Mouse (Mus musculus) c-Kit-negative CD71-positive TER-119-positive erythroid progenitor cells, embryonic 14.5 days (primary cell): ENCODE data around the gene Slit3.

Source experiments
- DNase-seq: peaks from one replicate; pipeline ENCODE4 v3.0.0-alpha.2; 2013; ENCODE audit warnings: low read depth, low spot score

The Slit3 gene

DNA sequence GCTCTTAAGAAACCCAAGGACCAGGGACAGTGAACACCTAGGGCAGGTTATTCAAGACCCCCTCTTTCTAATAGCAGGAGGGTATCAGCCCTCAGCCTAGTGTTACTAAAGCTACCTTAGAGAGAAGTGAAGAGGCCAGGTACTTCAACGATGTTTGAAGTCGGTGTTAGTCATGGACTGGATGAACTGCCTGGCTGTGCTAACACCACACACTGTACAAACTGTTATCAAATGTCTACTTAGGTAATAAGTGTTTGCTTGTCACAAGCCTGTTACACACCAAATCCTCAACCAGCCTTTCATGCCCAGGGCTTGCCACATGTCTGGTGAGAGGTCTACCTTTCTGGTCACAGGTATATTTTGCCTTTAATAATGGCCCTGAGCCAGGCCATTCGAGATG lies 153.0 kb downstream of the Slit3 start:
- no peak for DNase-seq

DNA sequence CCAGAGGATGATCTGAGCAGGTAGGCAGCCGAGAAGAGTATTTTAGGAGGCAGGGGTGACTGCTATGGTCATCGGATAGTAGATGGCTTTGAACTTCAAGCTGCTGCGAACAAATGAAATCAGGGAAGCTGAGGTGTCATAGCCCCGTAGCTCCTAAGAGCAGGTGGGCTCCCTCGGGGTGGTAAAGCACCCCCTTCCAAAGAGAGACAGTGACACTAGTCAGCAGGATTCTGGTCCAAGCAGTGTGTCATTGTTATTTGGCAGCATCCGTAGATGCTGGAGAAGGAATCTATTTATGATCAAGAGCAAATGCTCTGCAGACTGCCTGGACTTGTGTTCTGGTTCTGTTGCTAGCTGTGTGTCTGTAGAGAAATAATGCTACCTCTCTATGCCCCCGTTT lies 154.3 kb downstream of the Slit3 start:
- no peak for DNase-seq

DNA sequence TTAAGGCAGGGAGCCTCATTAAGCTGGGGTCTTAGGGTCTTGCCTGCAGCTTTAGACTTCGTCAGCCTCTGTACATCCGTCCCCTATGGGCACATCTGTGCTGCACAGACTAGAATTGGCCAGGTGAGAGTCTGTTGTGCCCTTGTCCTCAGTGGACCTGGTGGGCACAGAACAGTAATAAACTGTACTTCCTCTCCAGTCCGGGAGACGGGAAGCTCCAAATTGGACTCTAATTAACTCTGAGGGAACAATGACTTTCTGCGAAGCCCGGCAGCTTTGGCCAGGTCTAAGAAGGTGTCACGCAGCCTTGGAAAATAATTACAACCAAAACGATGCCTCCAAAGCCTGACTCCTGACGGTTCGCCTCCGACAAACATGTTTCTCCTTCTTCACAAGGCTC lies 155.0 kb downstream of the Slit3 start:
- DNase-seq: no peak

DNA sequence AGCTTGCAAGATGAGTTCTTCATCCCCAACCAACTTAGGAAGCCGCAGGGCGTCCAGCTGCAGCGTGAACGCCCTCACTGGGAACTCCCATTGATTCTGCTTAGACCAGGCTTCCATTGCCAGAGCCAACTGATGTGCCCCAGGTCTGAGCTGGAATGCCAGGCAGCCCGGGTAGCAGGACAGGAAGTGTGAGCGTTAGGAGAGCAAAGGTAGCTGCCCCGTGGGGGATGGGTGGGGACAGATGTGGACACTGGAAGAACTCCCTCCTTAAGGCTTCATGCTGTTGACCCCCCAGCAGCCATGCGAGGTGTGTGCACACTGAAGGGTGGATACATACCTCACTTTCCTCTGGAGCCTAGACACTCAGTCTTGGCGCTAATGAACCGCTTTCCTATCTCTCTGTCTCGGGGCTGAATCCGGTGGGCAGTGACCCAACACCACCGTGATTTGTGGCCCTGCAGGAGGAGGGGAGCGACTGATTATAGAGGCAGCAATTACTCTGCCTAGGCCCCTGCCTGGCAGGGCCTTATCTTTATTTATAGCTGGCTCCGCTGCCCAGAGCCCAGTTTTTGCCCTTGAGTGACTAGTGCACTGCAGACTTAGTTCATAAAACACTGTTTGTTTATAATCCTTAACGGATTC lies 157.2 kb downstream of the Slit3 start:
- no peak for DNase-seq

DNA sequence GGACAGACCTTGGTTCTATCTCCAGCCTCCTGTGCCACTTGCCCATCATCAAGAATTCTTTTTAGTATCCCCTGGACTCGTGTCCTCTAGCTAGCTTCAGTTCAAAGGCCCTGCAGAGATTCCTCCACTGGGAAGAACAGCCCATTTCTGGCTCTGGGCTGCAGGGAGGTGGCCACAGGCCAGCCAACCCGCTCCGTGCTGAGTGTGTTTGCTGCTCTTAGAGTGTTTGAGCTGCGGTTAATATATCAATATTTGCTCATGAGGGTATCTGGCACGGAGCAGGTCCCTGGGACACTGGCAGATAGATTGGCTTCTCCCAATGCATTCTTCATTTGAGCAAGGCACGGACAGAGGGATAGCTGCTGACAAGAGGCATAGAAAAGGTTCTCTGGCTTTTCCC lies 159.8 kb downstream of the Slit3 start:
- no peak for DNase-seq

DNA sequence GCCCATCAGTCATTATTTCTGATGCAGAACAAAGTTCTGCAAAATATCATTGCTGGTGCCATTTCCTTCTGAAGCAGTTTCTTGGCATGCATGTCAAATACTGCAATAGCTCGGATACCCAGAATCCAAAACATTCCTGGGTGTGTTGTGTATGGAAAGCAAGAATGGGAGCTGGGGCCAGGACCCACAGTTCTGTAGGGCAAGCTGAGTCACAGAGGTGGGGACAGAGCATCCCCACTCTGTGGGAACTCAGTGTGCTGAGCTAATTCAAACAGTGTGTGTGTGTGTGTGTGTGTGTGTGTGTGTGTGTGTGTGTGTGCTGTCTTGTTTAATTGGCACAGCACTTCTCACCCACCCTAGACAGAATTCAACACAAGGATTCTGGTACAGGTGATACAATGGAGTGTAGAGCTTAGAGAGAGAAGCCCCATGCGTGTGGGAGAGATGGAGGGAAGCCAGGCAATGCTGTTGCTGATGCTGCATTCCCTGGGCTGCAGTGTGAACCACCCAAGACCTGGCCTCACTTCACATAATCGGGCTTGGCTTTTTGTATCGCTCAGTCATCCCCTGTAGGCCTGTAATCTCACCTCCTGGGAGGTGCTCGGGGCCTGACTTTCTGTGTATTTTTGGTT lies 161.1 kb downstream of the Slit3 start:
- DNase-seq: no peak

DNA sequence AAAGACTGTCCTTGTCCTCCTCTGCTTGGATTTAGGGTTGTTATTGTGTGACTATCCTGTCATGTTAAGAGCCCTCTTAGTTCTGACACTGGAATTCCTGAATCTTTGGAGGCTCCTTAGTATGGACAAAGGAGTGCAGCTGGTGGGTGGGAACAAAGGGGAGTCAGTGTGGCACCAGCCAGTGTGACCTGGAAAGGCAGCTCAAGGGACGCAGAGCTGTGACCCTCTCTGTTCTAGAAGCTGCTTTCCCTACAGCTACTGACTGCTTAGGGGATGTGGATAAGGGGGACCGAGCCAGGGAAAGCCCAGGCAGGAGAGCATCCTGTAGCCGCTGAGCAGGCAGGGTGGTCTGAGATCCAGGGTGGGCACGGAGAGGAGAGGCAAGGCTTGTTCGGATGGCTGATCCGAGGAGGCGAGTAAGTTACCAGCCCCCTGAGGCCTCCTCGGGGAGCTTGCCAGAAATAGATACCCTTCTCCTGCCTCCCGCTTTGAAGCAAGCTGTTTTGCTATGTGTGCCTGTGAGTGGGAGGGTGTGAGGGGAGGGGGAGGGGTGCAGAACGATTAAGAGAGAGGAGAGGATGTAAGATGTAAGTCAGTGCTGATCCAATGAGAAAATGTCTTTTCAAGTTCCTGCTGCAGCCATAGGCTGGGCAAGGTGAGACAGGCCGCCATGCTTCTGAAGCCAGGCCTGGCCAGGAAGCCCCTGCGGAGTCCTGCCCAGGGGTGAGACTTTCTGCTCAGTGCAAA lies 162.0 kb downstream of the Slit3 start:
- DNase-seq: no peak

DNA sequence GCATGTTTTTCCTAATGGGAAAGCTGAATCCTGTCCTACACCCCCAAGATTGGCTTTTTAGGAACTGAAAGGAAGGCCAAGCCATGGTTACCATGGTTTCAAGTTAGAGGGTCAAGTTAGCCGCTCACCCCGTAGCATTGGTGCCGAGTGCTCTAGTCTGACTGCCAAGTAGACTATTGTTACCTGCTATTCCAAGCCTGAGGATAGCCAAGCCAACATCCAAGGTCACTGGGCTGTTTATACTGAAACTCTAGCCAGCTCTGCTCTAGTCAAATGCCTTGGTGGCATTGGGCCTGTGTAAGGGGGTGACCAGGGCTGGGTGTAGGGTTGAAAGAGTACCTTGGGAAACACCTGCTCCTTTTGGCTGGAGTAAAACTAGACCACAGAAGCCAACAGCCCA lies 162.7 kb downstream of the Slit3 start:
- DNase-seq: no peak

DNA sequence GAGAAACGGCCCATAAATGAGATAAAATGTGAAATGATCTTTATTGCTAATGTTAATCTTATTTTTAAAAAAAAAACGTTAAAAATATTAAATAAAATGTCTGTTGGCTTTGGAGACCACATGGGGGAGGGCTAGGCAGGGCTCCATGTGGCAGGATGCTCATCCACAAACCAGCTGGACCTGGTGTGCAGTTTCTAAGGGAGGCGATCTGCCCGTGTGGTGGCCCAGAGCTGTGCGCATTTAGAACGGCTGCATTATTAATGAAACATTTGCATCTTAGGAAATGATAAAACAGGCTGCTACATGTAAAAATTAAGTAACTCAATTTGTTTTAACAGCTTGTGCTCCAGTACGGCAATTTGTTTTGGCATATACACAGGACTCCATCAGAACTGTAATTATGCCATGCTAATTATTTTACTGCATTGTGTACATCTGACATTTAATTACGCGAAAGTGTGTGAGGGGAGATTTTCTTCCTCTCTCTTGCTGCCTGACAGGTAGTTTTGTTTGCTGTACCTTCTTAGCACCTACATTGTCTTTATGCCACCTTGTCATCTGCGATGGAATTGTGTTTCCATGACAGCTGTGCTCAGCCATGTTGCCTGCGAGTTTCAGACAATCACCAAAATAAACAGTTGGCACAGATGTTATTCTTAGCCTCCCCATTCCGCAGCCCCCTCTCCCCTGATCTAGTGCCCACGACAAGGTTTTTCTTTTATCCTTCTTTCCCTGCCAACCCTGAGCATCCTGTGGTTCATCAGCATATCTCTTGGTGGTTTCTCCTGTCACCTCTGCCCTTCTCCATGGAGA lies 165.8 kb downstream of the Slit3 start:
- no peak for DNase-seq

DNA sequence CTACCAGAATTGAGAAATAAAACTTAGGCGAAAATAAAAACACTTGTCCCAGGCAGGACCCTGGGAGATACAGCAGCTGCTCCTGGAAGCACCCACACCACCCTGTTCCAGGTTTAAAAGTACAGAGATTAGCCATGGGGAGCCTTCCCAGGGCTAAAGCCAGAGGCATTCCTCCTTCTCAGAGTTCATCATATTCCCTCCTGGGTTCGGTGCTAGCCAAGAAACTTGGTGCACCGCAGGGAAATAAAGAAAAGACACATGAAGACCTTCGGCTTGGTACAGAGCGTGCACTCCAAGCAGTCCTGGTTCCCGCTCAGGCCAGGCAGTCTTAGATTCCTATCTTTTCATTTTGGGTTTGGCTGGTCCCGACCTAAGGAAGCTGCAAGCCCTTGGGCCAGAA lies 167.0 kb downstream of the Slit3 start:
- no peak for DNase-seq

DNA sequence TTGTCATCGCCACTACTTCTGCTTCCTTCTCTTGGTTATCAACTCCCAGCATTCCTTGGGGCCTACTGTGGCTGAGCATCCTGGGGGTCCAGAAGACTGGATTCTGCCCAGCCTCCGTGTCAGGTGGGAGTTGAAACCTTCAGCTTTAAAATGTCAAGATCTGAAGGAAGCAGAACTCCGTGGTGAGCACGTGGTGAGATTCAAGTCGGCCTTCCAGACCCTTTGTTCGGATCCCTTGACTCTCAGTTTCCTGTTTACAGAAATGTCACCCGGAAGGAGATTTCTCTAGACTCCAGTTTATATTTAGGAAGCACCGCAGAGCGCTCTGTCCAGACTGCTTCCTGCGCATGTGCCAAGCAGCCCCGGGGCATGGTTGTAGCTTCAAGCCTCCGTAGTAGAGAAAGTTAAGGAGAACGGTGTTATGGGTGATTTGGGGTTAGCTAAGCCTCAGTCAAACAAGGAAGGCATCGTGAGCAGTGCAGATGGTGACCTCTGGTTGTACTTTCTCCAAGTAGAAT lies 167.8 kb downstream of the Slit3 start:
- no peak for DNase-seq

DNA sequence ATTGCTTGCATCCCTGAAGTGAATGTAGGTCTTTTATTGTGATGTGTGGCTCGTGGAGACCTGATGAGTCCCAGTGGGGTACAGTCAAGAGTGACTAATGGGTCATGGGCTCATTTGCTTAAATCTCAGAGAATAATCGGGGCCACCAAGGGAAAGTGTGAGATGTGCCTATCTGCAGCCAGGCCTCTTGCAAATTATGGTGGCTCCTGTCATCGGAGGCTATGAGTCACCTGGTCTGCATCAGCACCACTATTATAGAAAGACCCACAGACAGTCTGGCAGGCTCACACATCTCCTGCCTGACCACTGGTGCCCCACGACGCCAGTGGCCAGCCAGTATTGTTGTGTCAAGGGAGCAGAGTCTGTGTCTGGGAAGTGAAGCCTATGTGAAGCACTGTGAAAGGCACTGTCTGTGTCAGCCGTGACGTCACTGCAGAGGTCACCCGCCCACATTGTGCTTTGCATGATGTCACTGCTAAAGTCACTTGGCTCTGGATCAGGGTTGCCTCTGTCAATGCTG lies 171.3 kb downstream of the Slit3 start:
- DNase-seq: no peak

DNA sequence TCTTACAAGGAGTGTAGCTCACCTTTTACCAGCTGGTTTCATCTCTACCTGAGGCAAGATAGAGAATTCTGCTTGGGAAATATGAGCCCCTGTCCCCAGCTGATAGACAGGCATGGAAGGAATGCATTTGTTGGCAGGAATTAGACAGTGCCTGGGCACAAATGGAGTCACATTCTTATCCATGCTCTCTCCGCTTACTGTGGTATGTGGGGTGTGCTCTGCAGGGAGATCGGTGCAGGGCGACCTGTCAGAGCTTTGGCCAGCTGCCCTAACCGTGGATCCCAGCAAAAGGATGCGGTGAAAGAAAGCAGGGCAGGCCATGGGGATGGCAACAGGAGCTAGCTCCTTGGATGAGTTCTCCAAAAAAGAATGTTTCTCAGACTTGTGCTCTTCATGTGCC lies 172.2 kb downstream of the Slit3 start:
- DNase-seq: no peak

DNA sequence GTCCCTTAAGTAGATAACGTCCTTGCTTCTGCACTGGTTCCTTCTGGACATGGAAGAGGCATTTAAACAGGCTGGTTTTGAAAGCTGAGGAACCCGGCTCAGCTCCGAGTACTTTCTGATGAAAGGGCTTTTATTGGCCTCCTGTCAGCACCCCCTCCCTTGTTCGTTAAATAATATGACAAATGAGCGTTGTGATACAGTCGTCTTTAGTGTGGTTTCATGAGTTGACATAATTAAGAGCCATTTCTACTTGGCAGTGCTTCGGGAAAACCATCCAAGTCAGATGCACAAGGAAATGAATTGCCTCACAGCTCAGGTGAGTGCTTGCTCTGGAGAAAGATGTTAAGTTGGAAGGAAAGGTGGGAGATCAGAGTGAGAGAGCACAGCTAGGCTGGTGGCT lies 173.6 kb downstream of the Slit3 start:
- DNase-seq: no peak

DNA sequence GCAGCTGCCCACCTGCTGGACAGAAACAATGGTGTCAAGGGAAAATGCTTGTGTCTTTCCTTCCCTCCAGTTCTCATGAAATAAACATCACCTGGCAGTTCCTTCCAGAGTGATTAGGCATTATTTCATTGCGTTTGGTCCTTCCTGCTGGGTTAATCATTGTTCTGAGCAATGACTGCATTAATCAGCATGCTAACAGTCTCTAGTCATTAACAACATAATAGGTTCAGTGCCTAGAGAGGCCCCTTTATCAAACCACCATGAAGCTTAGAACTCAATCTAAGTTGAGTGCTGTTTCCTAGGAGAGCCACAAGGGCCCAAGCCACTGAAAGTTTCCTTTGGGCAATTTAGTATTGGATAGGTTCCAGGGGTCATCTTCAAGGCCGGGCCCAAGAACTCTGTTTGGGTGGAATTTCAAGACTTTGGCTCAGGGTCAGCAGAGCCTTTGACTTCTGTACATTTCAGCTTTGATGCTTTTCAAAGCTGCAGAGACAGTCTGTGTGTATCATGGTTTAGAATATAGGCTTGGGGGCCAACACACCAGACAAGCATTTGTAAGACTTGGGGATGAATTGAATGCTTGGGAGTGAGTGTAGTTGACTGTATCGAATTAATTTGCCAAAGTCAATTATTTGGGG lies 174.3 kb downstream of the Slit3 start:
- DNase-seq: no peak

DNA sequence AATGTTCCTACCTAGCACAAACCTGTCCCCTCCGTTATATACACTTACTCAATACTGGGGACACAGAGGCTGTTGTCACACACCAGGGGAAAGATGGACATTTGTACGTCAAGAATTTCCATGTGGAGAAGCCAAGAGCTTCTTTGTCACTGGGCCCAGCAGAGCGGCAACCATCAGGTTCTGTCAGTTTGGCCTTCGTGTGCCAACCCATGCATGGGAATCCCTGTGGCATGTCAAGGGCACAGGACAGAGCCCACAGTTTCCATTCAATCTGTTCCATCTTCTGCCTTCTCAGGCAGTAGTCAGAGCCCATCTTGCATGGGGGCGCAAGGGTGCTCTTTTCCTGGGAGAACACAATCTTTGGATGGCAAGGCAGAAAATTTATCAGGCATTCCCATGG lies 175.8 kb downstream of the Slit3 start:
- no peak for DNase-seq

DNA sequence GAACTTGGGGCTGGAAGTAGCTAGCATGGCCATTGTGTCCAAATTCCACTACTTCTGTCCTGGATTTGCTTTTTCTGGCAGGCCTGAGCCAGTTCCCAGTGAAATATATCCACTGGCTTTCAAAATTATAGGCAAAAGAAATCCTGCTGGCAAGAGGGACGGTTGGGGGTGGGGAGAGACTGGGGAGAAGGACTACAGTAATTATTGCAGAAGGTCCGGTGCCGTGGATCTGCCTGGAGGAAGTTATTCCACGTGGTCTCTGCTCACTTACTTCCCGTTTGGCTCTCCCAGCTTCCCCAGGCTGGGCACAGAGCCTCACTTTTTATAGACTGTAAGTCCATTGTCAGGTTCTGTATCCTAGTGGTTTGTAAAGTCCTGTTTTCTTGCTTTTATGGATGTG lies 176.3 kb downstream of the Slit3 start:
- DNase-seq: no peak

DNA sequence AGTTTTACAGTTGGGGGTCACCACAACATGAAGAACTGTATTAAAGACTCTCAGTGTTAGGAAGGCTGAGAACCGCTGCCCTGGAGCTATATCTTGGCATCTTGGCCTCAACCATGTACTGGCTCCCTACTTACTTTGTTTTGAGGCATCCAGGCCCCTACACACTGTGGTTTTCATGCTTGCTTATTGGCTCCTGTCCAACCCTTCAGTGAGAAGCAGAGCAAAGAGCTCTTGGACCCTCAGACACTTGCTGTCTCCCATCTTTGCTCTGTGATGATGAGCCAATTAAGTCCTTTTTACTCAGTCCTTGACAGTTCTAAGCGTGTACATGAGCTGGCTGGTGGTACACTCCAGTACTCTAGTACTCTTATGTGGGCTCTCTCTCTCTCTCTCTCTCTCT lies 177.5 kb downstream of the Slit3 start:
- DNase-seq: no peak

DNA sequence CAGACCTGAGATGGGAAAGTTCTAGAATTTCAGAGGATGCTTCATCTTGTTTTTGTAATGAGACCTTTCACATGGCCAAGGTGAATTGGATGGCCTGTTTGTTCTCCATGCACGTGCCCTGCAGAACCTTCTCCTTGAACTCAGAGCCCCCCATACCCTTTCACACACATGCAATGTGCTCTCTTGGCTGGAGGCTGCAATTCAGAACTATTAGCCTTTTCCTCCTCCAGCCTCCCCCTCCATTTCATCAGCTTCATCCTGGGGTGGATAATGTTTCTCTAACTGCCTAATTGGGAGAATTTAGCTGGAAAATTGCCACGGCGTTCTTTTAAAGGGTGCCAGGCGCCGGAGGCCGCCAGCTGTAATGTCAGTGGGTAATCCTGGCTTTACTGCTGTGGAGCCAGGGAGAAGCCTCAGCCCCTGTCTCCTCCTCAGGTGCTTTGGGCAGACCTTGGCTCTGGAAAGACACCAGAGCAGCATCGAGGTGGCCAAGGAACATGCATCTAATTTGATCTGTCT lies 178.9 kb downstream of the Slit3 start:
- no peak for DNase-seq

DNA sequence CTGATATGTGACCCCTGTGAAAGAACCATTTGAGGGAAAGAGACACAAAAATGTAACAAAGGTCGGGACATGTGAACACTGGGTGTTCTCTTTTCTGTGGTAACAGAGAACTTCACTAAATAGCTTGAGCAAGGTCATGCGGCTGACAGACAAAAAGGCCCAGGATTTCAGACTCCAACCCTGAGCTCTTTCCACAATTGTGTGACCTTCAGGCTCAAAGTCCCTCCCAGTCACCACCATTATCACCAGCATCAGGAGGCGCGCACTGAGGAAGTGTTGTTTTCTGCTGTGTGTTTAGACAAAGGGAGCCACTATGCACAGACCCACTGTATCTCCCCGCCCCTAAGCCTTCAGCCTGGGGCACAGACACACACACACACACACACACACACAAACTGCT lies 181.2 kb downstream of the Slit3 start:
- DNase-seq: no peak
